Mouse (Mus musculus) stomach, embryonic 14.5 days (tissue): ENCODE data around the gene Irf1. TPM values are rescaled to one million over a fixed set of nuclear protein-coding genes. Genes with fewer than 3 reads are reported as not detected.

Experiments used
- ATAC-seq: fragments of 200-750 bp; cut with Nextera tagmentation; 2 replicates; pipeline ENCODE4 v1.8.0; 2017; ENCODE audit warnings: low read depth, moderate TSS enrichment; ENCODE audit not compliant: insufficient number of reproducible peaks, insufficient read depth, low FRiP score
- H3K27ac ChIP-seq: fragments of 300-500 bp; sonication (generic); 2 replicates; pipeline ENCODE4 v1.5.1; 2014; ENCODE audit warnings: mild to moderate bottlenecking, low read length, moderate library complexity, mixed read lengths
- H3K27me3 ChIP-seq: fragments of 300-500 bp; sonication (generic); 2 replicates; pipeline ENCODE4 v1.6.1; 2014; ENCODE audit warnings: low read length, control low read depth, mixed read lengths; ENCODE audit not compliant: control insufficient read depth, insufficient read depth
- H3K36me3 ChIP-seq: fragments of 300-500 bp; sonication (generic); 2 replicates; pipeline ENCODE4 v1.6.1; 2014; ENCODE audit warnings: mild to moderate bottlenecking, control low read depth, low read length, moderate library complexity, mixed read lengths; ENCODE audit not compliant: control insufficient read depth, insufficient read depth
- H3K4me1 ChIP-seq: fragments of 300-500 bp; sonication (generic); 2 replicates; pipeline ENCODE4 v1.6.1; 2014; ENCODE audit warnings: low read length, control low read depth, mixed read lengths; ENCODE audit not compliant: control insufficient read depth, insufficient read depth
- H3K4me2 ChIP-seq: fragments of 300-500 bp; sonication (generic); replicated peaks from 2 replicates; pipeline ENCODE4 v1.6.1; 2014; ENCODE audit warnings: low read depth, low read length, control low read depth
- H3K4me3 ChIP-seq: fragments of 300-500 bp; sonication (generic); 2 replicates; pipeline ENCODE4 v1.5.1; 2014; ENCODE audit warnings: low read depth, low read length, control low read depth
- H3K9ac ChIP-seq: fragments of 300-500 bp; sonication (generic); replicated peaks from 2 replicates; pipeline ENCODE4 v1.6.1; 2014; ENCODE audit warnings: low read depth, mild to moderate bottlenecking, control low read depth, low read length, moderate library complexity, mixed read lengths
- H3K9me3 ChIP-seq: fragments of 300-500 bp; sonication (generic); 2 replicates; pipeline ENCODE4 v1.6.1; 2016; ENCODE audit warnings: low read depth, low read length, control low read depth; ENCODE audit not compliant: control insufficient read depth
- WGBS: fragments of 180-500 bp; shearing (Covaris S2); extraction: QIAGEN DNeasy Blood & Tissue Kit; methylation state at CpG from one replicate; pipeline ENCODE4 v1.1.7; 2014; 5-methylcytosine and 5-hydroxymethylcytosine counted together
- polyA plus RNA-seq: library from polyadenylated mRNA; unstranded; fragments of >200 nt; fragmentation: Nextera tagmentation; extraction: Ambion mirVana; gene quantifications from 2 replicates; pipeline ENCODE4 v1.2.1, GENCODE M21; 2014

Irf1 gene
- polyA plus RNA-seq, 1 experiment from 2014 or later = 19.3 TPM

GRCm38 (mm10) chr11:53803093-53803492 is 33.3 kb downstream of the Irf1 start:
- 0 out of 2 replicates have a peak, but pooled peaks cover 1% of the 10 kb centered on the region for H3K4me1 ChIP-seq
- WGBS = 72% methylated on average over 12 of the region's 12 CpGs
- H3K9me3 ChIP-seq = no peaks in the 10 kb centered on the region
- no peak overlapping the region for H3K4me2 ChIP-seq
- no peak overlapping the region for H3K27ac ChIP-seq
- H3K9ac ChIP-seq = no peak overlapping the region
- H3K36me3 ChIP-seq = no peaks in the 10 kb centered on the region
- no peak overlapping the region for H3K4me3 ChIP-seq
- H3K27me3 ChIP-seq = no peaks in the 10 kb centered on the region
- ATAC-seq = no peak

- 80% methylated on average over 6 of the region's 6 CpGs for WGBS
- no peak for ATAC-seq
These were observed 33.7 kb downstream of the Irf1 start for GRCm38 (mm10) chr11:53803494-53803893.

GRCm38 (mm10) chr11:53804569-53805344 is 34.9 kb downstream of the Irf1 start:
- WGBS = 79% methylated on average over 14 of the region's 14 CpGs
- H3K27me3 ChIP-seq = no peaks in the 10 kb centered on the region
- no peak overlapping the region for H3K9ac ChIP-seq
- no peak overlapping the region for H3K4me2 ChIP-seq
- no peak for ATAC-seq
- no peaks in the 10 kb centered on the region for H3K36me3 ChIP-seq
- H3K9me3 ChIP-seq = no peaks in the 10 kb centered on the region
- 0 out of 2 replicates have a peak, but pooled peaks cover 3% of the 10 kb centered on the region for H3K4me1 ChIP-seq
- H3K4me3 ChIP-seq = no peak overlapping the region
- no peak overlapping the region for H3K27ac ChIP-seq

More at GRCm38 (mm10) chr11:53803494-53803893, 33.7 kb downstream of the Irf1 start:
- no peaks in the 10 kb centered on the region for H3K9me3 ChIP-seq
- H3K4me2 ChIP-seq = no peak overlapping the region
- no peak overlapping the region for H3K4me3 ChIP-seq
- H3K4me1 ChIP-seq = no peaks in the 10 kb centered on the region
- H3K36me3 ChIP-seq = no peaks in the 10 kb centered on the region
- no peak overlapping the region for H3K27ac ChIP-seq
- no peak overlapping the region for H3K9ac ChIP-seq
- no peaks in the 10 kb centered on the region for H3K27me3 ChIP-seq

- no peak overlapping the region for H3K27ac ChIP-seq
- no peak overlapping the region for H3K9ac ChIP-seq
- no peak overlapping the region for H3K4me2 ChIP-seq
- H3K27me3 ChIP-seq = no peaks in the 10 kb centered on the region
- no peaks in the 10 kb centered on the region for H3K36me3 ChIP-seq
- WGBS = 78% methylated on average over 9 of the region's 9 CpGs
- 0 out of 2 replicates have a peak, but pooled peaks cover 4% of the 10 kb centered on the region for H3K4me1 ChIP-seq
- no peak overlapping the region for H3K4me3 ChIP-seq
- H3K9me3 ChIP-seq = no peaks in the 10 kb centered on the region
- ATAC-seq = no peak
These were observed 36.0 kb downstream of the Irf1 start for GRCm38 (mm10) chr11:53805786-53806185.

GRCm38 (mm10) chr11:53809354-53809753 is 39.5 kb downstream of the Irf1 start:
- no peak overlapping the region for H3K4me3 ChIP-seq
- no peak overlapping the region; the same call in 1 of the 2 replicates for H3K27ac ChIP-seq
- H3K9me3 ChIP-seq = no peaks in the 10 kb centered on the region
- no peak; the same call in 1 of the 2 replicates for ATAC-seq
- H3K36me3 ChIP-seq = no peaks in the 10 kb centered on the region
- WGBS = 41% methylated on average over 5 of the region's 5 CpGs
- no peak overlapping the region for H3K9ac ChIP-seq
- no peaks in the 10 kb centered on the region for H3K27me3 ChIP-seq
- H3K4me2 ChIP-seq = no peak overlapping the region
- 0 out of 2 replicates have a peak, but pooled peaks cover 4% of the 10 kb centered on the region for H3K4me1 ChIP-seq

- Histone ChIP-seq H3K4me2 (no peak overlapping the region), H3K4me1 (0 out of 2 replicates have a peak, but pooled peaks cover 4% of the 10 kb centered on the region), H3K36me3 (no peaks in the 10 kb centered on the region), H3K9me3 (no peaks in the 10 kb centered on the region), H3K9ac (no peak overlapping the region), H3K27me3 (no peaks in the 10 kb centered on the region), H3K4me3 (no peak overlapping the region), H3K27ac (no peak overlapping the region)
- ATAC-seq = no peak
- WGBS = 72% methylated on average over 5 of the region's 5 CpGs
These were observed 40.3 kb downstream of the Irf1 start for GRCm38 (mm10) chr11:53810156-53810555.

GRCm38 (mm10) chr11:53810749-53811148 is 40.9 kb downstream of the Irf1 start:
- Histone ChIP-seq H3K27me3 (no peaks in the 10 kb centered on the region), H3K27ac (no peak overlapping the region), H3K36me3 (no peaks in the 10 kb centered on the region), H3K4me2 (no peak overlapping the region), H3K9me3 (no peaks in the 10 kb centered on the region), H3K4me1 (0 out of 2 replicates have a peak, but pooled peaks cover 4% of the 10 kb centered on the region), H3K4me3 (no peak overlapping the region), H3K9ac (no peak overlapping the region)
- 56% methylated on average over 2 of the region's 2 CpGs for WGBS
- ATAC-seq = no peak

GRCm38 (mm10) chr11:53811312-53811711 is 41.5 kb downstream of the Irf1 start:
- no peak overlapping the region for H3K4me2 ChIP-seq

More at GRCm38 (mm10) chr11:53811312-53811711, 41.5 kb downstream of the Irf1 start:
- no peak for ATAC-seq
- Histone ChIP-seq H3K27ac (no peak overlapping the region), H3K9me3 (no peaks in the 10 kb centered on the region), H3K4me1 (0 out of 2 replicates have a peak, but pooled peaks cover 4% of the 10 kb centered on the region), H3K36me3 (no peaks in the 10 kb centered on the region), H3K9ac (no peak overlapping the region), H3K27me3 (no peaks in the 10 kb centered on the region), H3K4me3 (no peak overlapping the region)
- WGBS = 81% methylated on average over 3 of the region's 3 CpGs
